Mouse (Mus musculus): ENCODE data around the gene Zdhhc20.
A peak's percentile ranks its signal among the peaks of the same experiment; 100 is the strongest.
"Not testable (repeated sequence)": the region's sequence is repeated elsewhere in the genome, so short reads cannot be mapped to it uniquely, and the experiment has no call there.

Zdhhc20 gene

GRCm38 (mm10) chr14:57892961-57893360 is 2.9 kb upstream of the Zdhhc20 start:
- DNase-seq (ENCODE audit: low read depth), result no peak

- DNase-seq (ENCODE audit: low read depth), result peak; percentile 65
Measured at GRCm38 (mm10) chr14:57889541-57890010, 500 bp downstream of the Zdhhc20 start.

- peak; percentile 24 for DNase-seq (ENCODE audit: low read depth)
Measured at GRCm38 (mm10) chr14:57887171-57887570, 2.9 kb downstream of the Zdhhc20 start.

GRCm38 (mm10) chr14:57886032-57886431 is 4.0 kb downstream of the Zdhhc20 start:
- peak; percentile 44 for DNase-seq (ENCODE audit: low read depth)

GRCm38 (mm10) chr14:57883341-57883740 is 6.7 kb downstream of the Zdhhc20 start:
- DNase-seq (ENCODE audit: low read depth), result no peak

- DNase-seq (ENCODE audit: low read depth), result no peak
Measured at GRCm38 (mm10) chr14:57882720-57883119, 7.4 kb downstream of the Zdhhc20 start.

- DNase-seq (ENCODE audit: low read depth), result no peak
Measured at GRCm38 (mm10) chr14:57881793-57882192, 8.3 kb downstream of the Zdhhc20 start.

GRCm38 (mm10) chr14:57881074-57881473 is 9.0 kb downstream of the Zdhhc20 start:
- DNase-seq (ENCODE audit: low read depth), result no peak

GRCm38 (mm10) chr14:57877921-57878320 is 12.2 kb downstream of the Zdhhc20 start:
- DNase-seq (ENCODE audit: low read depth), result no peak

- no peak for DNase-seq (ENCODE audit: low read depth)
Measured at GRCm38 (mm10) chr14:57866676-57867276, 23.3 kb downstream of the Zdhhc20 start.

GRCm38 (mm10) chr14:57865256-57865655 is 24.8 kb downstream of the Zdhhc20 start:
- peak; percentile 56 for DNase-seq (ENCODE audit: low read depth)

GRCm38 (mm10) chr14:57863129-57863528 is 26.9 kb downstream of the Zdhhc20 start:
- no peak for DNase-seq (ENCODE audit: low read depth)

- no peak for DNase-seq (ENCODE audit: low read depth)
Measured at GRCm38 (mm10) chr14:57861987-57862412, 28.1 kb downstream of the Zdhhc20 start.

GRCm38 (mm10) chr14:57859520-57859919 is 30.6 kb downstream of the Zdhhc20 start:
- DNase-seq (ENCODE audit: low read depth), result no peak

GRCm38 (mm10) chr14:57858601-57859000 is 31.5 kb downstream of the Zdhhc20 start:
- no peak for DNase-seq (ENCODE audit: low read depth)

- DNase-seq (ENCODE audit: low read depth), result not testable (repeated sequence)
Measured at GRCm38 (mm10) chr14:57856037-57856436, 34.0 kb downstream of the Zdhhc20 start.

GRCm38 (mm10) chr14:57852961-57853360 is 37.1 kb downstream of the Zdhhc20 start:
- no peak for DNase-seq (ENCODE audit: low read depth)

- DNase-seq (ENCODE audit: low read depth), result no peak
Measured at GRCm38 (mm10) chr14:57850330-57850729, 39.7 kb downstream of the Zdhhc20 start.

GRCm38 (mm10) chr14:57848646-57849045 is 41.4 kb downstream of the Zdhhc20 start:
- DNase-seq (ENCODE audit: low read depth), result no peak

GRCm38 (mm10) chr14:57848061-57848460 is 42.0 kb downstream of the Zdhhc20 start:
- DNase-seq (ENCODE audit: low read depth), result not testable (repeated sequence)

GRCm38 (mm10) chr14:57844535-57844934 is 45.5 kb downstream of the Zdhhc20 start:
- no peak for DNase-seq (ENCODE audit: low read depth)

- no peak for DNase-seq (ENCODE audit: low read depth)
Measured at GRCm38 (mm10) chr14:57835157-57835556, 54.9 kb downstream of the Zdhhc20 start.

- DNase-seq (ENCODE audit: low read depth), result no peak
Measured at GRCm38 (mm10) chr14:57833526-57833925, 56.5 kb downstream of the Zdhhc20 start.

- DNase-seq (ENCODE audit: low read depth), result peak; percentile 35
Measured at GRCm38 (mm10) chr14:57827284-57827683, 62.8 kb downstream of the Zdhhc20 start.

Measured in naive thymus-derived CD4-positive, alpha-beta T cell, adult 2 months (primary cell).